Mouse (Mus musculus): ENCODE results near the gene Map3k14.

Gene Map3k14

DNA sequence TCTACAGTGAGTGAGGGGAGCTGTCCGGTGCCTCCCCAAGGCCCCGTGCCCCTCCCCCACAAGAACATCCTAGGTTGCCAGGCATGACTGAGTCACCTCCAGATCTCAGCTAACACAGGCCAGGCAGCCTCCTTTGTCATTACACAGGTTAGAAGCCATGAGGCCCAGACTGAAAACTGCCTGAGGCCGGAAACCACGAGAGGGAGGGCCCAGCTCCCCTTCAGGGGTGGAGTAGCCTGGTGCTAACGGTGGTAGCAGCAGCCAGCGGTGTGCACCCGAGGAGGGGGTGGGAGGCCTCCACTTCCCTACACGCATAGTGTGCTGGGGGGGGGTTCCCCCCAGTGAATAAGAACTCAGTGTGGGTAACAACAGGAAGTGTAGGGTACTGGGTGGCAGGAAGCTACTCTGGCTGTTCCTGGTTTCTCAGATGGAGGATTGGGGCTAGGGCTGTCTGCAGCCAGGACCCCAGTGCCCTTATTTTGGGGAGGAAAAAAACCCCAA is 92.3 kb downstream of the Map3k14 start:
- DNase-seq (ENCODE audit: low read depth): peak; percentile 80

GRCm38 (mm10) chr11:103174411-103174832 is 92.8 kb downstream of the Map3k14 start:
- DNase-seq (ENCODE audit: low read depth): peak; percentile 42

GRCm38 (mm10) chr11:103173771-103174344 is 93.4 kb downstream of the Map3k14 start:
- DNase-seq (ENCODE audit: low read depth): no peak

GRCm38 (mm10) chr11:103173041-103173770 is 94.1 kb downstream of the Map3k14 start:
- DNase-seq (ENCODE audit: low read depth): no peak

DNA sequence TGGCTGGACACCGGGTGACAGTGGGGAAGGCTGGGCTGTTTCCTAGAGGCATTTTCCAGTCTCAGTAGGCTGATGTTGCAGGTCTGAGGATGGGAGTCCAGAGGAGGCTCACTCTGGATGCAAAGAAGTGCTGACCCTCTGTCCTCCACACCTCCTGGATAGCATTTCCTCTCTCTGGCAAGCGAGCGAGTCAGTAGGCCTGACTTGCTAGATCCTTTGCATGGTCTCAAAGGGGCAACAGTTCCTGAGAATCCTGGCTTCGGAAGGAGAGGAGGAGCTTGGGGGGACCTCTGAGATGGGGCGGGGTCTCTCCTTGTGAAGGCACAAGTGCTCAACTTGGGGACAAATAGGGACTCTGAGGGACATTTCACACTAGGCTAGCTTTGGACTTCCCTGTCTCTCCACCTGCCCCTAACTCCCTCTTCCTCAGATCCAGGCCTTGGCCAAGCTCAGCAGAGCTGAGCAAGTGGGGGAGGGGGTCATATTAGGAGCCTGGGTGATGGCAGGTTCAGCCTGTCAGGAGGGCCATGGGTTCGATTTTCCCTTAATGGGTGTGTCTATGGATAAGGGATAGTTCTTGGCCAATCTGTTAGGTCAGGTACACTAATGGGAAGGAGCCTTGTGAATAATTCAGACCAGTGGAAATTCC is 94.8 kb downstream of the Map3k14 start:
- DNase-seq (ENCODE audit: low read depth): no peak

GRCm38 (mm10) chr11:103171703-103172391 is 95.4 kb downstream of the Map3k14 start:
- no peak for DNase-seq (ENCODE audit: low read depth)

DNA sequence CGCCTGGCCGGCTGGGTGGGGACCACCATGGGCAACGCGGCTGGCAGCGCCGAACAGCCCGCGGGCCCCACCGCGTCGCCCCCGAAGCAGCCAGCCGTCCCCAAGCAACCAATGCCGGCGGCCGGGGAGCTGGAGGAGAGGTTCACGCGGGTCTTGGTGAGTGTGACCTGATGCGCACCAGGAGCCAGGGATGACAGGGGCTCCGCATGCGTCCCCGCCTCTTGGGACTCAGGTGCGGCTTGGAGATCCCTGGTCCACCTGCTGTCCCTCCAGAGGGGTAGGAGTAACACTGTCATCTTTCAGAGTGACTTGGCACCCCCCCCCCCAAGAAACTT is 96.0 kb downstream of the Map3k14 start:
- DNase-seq (ENCODE audit: low read depth): no peak

DNA sequence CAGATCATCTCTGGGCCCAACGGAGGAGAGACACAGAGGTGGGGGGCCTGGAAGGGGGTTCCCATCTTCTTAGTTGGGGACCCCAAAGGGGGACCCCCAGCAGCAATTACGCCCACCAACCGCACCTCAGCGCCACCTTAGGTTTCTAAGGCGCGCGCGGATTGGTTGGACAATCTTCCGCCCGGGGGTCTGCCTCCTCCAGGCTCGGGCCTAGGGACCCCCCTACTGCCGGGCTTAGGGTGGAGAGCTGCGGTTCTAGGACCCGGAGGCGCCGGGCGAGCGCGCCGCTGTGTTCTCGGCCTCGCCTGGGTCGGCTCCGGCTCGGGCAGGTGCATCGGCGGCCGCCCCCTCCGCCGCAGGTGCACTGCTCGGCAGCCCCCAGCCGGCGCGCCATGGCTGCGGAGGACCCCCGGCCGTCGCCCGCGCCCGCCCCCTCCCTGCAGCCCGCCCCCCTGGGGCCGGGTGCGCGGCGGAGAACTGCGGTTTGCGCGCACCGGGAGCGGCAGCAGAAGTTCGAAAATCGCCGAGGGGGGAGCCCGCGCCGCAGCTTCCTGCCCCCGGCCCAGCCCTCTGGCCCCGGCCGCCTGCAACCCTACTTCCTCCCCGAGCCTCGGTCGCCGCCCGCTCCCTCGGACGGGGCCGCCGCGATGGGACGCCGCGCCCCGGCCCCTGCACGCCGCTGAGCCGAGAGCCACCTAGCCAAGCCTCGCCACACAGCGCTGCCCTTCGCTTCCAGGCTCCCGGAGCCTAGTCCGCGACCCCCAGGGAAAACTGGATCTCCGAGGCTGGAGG is 96.6 kb downstream of the Map3k14 start, which contains the start of gene Fmnl1:
Gene Fmnl1 (plus strand): TSS at position 614 of the 792 bp plus-strand sequence.
- DNase-seq (ENCODE audit: low read depth): no peak

GRCm38 (mm10) chr11:103170111-103170493 is 97.2 kb downstream of the Map3k14 start:
- DNase-seq (ENCODE audit: low read depth): no peak
